Mouse (Mus musculus) left cerebral cortex, adult 8-10 months (tissue): ENCODE results near the gene Timm44. TPM values are rescaled to one million over a fixed set of nuclear protein-coding genes. Genes with fewer than 3 reads are reported as not detected.

Experiments used
- DNase-seq, 2 experiments: peaks; one replicate each; pipeline ENCODE4 v3.0.0; 2022; ENCODE audit warnings: low spot score in 2 of 2
- total RNA-seq, 4 experiments: library from RNA; stranded (reverse); gene quantifications; 2 replicates each; pipeline ENCODE4 v1.2.4; 2022

Timm44 gene
- total RNA-seq, 4 experiments from 2014 or later = 62.8 to 72.5 (median 66.8) TPM

GRCm38 (mm10) chr8:4238434-4239192 is 37.1 kb downstream of the Timm44 start, which contains the start of the genes Map2k7 and Gm49320:
Map2k7 (plus strand) TSS chr8:4238740.
Gm49320 (plus strand) TSS chr8:4238865.
- DNase-seq = peak; percentile 99 to 100

GRCm38 (mm10) chr8:4237814-4238433 is 37.8 kb downstream of the Timm44 start:
- DNase-seq = no peak

DNA sequence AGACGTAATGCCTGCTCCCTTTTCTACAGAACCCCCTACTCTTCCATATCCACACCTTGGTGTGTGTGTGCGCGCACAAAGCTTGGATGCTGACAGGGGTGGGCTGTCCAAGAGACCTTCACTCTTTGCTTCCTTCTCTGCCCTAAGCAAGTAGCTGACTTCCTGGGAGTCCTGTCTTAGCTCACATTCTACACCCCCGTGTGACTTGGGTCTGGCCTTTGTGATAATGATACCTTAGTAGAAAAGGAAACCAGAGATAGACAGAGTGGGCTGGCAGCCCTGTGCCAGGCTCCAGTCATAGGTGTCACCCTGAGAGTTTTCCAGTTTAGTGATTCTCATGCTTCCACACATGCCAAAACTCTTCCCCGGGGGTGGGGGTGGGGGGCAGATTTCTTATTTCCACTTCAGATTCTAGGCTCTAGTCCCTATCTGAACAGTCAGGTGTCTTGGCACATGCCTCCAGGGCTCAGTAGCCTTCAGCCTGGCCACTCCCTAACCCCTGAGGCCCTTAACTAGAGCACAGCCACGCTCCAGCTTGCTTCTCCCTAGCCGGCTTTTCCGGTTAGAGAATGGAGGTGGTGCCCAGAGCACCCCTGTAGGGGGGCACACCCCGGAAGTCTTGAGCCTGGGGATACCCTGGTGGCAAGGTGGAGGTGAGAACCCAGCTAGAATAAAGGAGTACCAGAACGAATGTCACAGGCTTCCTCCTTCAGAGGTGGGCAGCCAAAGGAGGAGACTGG is 44.9 kb downstream of the Timm44 start:
- no peak for DNase-seq

DNA sequence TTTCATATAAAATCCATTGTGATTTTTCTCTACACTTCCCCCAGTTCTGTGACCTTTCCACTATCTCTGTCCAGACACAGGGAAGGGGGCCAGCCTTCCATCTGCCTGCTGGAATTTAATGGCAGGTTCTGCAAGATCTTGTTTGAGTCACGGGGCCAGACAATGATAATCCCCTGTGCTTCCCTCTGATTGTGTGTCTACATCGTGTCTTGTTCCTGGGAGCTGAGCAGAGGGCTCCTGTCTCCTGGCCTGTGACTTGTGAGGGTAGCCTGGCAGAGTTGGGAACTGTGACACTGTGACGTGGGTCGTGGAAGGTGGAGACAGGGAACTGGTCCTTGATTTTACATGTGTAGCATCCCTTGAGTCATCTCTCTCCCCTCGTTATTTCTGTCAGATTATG is 45.9 kb downstream of the Timm44 start:
- no peak for DNase-seq

DNA sequence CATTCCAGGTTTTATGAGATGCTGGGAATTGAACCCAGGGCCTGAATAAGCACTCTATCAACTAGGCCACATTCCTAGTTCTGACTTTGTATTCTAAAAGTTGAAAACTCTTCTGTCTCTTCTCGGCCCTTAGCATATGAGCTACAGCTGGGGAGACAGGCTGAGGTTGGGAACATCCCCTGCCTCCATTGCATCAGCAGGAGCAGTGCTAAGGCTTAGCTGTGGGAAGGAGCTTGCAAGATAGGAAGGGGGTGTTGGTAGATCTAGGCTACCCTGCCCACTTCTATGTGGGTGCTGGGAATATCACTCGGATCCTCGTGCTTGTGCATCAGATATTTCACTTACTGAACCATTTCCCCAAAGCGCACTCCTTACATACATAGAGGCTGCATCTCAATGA is 47.8 kb downstream of the Timm44 start:
- DNase-seq = no peak

GRCm38 (mm10) chr8:4226739-4227347 is 48.9 kb downstream of the Timm44 start, which contains the start of gene Lrrc8e:
Lrrc8e (plus strand) TSS chr8:4226827.
- DNase-seq = no peak

DNA sequence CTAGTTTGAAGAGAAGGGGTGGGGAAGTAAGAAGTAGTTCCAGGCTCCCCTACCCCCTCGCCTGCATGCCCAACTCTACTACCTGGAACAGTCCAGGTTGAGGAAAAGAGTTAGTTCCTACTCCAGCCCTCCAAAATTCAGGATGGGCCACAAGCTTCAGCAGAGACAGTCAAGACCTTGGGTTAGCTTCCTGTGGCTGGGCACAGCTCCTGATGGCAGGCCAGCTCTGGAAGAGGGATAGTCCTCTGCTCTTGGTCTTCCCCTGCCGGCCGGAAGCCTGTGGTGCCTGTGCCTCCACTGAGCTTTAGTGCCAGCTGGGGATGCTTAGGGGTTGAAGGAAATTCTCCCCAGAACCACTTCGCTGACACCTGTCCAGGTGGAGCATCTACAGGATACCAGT is 49.4 kb downstream of the Timm44 start:
- DNase-seq = no peak

- DNase-seq = no peak
These were observed 53.7 kb downstream of the Timm44 start for GRCm38 (mm10) chr8:4222059-4222458.

DNA sequence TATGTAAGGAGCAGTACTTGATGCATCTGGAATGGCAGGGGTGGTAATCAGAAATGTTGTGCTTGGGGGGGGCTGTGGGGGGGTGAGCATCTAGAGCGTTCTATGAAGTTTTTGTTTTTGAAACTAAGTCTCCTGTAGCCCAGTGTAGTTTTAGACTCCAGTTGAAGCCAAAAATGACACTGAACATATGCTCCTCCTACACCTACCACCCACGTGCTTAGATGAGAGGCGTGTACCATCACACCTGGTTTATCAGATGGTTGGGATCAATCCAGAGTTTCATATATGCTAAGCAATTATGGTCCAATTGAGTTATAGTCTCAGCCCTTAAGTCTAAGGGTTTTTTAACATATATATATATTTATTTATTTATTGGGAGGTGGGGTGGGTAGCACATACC is 56.1 kb downstream of the Timm44 start:
- peak in 1 of 2 experiments; percentile 50 for DNase-seq

DNA sequence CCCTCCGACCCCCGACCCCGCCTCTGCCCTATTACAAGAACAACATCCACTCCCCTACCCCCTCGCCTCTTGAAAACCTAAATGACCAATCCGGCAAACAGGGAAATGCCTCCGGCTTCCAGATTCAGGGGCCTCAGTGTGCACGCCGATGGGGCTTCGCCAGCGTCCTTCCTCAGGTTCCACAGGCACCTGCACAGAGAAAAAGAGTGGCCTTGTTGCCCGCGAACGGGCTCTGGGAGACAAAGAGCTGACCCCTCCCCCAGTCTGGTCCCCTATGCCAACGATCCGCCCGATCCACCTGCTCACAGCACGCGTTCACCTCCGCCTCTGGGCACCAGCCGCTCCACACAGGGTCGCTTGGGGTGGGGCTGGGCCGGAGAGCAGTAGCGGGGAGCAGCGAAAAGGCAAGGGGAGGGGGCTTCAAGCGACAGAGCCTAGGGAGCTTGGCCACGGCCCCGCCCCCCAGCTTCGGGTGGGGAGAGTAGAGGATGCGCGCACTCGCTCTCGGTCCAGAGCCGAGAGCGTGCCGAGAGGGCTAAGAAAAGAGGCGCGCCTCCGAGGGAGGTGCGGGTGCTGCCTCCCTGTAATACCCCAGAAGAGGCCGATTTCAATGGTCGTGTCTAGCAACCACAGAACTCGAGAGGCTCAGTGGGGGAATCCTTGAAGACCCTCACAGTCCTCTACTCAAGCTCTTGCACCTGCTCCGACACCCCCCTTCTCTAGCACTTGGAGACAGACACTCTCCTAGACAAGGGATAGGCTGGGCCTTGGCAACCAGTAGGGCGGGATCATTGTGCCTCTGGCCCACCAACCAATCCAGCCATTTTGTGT is 58.7 kb downstream of the Timm44 start, which contains the start of gene Prr36:
Prr36 (minus strand) TSS at position 669 of the 831 bp plus-strand sequence.
- DNase-seq = peak in 1 of 2 experiments; percentile 62

DNA sequence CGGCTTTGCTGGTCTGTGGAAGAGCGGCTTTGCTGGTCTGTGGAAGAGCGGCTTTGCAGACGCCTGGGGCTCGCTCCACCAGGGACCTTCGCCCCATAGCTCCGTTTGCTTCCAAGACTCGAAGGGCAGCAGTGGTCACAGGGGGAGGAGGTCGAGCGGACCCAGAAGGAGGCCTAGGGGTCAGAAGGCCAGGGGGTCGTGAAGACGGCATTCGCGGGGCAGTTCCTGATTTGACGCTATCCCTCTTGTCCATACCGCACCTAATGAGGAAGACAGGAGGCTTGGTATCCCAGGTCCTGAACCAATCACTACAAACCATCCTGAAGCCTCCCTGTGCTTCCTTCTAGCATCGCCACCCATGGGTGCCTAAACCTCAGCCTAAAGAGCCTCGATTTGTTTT is 59.4 kb downstream of the Timm44 start:
- DNase-seq = no peak

DNA sequence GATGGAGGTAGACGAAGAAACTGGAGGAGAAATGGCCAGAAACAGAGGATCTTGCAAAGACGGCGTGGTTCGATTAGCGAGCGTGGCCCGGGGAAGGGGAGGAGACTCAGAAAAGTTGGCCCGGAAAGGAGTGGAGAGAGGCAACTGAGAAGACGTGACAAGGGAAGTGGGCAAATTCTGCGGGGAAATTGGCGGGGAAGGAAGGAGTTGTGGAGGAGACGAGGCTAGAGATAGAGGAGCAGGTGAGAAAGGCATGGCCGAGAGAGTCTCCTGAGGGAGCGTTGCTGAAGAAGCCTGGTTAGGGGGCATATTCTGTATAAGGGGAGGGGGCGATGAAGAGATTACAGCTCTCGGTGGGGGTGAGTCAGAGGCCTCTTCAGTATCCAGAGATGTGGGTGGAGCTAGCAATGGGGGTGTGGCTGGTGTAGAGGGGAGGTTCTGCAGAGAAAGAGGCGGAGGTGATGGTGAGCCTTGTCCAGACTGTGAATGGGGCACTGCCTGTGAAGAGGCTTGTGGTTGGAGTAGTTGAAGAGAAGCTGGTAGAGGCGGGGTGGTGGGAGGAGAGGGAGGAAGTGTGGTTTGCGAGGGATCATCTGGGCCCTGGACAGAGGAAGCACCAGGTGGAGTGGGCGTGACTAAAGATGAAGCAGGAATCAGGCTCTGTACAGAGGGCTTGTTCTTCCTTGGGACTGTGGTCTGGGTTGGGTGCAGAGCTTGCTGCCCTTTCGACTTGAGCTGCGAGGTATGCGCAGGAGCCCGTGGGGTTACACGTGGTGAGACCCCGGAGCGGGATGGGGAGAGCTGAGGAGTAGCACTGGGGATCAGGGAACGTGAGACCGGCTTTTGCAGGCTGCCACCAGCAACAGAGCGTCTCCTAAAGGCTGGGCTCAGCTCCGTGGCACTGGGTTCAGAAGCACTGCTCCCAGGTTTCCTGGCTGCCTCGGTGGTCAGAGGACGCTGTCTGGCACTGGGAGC is 61.4 kb downstream of the Timm44 start:
- DNase-seq = peak in 1 of 2 experiments; percentile 47

DNA sequence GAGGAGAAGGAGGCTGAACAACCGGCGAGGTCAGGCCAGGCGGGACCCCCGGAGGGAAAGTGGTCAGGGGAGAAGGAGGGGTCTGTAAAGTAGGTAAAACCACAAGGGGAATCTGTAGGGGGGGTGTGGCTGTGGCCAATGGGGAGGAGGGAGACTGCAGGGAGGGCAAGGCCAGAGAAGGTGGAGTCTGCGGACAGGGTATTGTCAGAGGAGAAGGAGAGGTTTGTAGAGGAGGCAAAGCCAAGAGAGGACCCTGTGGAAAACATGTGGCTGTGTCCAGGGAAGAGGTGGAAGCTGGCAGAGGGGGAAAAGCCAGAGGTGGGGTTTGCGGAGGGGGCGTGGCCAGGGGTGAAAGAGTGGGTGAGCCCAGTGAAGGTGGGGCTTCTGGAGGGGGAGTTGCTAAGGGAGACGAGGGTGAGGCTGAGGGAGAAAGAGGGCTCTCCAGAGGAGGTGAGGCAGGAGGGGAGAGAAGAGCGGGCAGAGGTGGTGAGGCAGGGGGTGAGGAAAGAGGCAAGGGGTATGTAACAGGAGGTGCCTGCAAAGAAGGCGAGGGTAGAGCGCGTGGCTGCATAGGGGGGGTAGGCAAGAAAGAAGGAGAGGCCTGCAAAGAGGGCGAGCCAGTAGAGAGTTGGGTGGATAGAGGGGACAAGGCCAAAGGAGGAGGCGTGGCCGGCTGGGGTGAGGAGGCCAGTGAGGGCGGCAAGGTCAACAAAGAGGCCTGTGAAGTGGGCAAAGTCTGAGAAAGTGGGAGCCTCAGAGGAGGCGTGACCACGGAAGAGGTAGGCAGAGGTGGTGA is 62.3 kb downstream of the Timm44 start:
- DNase-seq = no peak

GRCm38 (mm10) chr8:4212809-4213209 is 62.9 kb downstream of the Timm44 start:
- no peak for DNase-seq

DNA sequence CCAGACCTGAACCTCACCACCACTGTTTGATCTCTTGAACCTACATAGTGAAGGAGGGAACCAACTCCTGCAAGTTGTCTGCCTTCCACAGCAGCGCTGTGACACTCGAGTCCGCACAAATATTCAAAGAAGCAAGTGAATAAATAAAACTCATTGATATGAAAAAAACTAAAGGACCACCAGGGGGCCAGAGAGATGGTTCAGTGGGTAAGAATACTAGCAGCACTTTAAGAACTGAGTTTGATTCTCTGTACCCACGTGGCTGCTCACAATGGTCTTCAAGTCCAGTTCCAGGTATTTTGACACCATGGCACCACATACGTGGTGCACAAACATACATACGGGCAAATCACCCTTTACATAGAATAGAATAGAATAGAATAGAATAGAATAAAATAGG is 64.6 kb downstream of the Timm44 start:
- DNase-seq = no peak
